Mouse (Mus musculus) layer of hippocampus, postnatal 25 days (tissue): ENCODE data around the gene Trim68. TPM values are rescaled to one million over a fixed set of nuclear protein-coding genes. Genes with fewer than 3 reads are reported as not detected.
A peak's percentile ranks its signal among the peaks of the same experiment; 100 is the strongest.
"Not testable (repeated sequence)": the region's sequence is repeated elsewhere in the genome, so short reads cannot be mapped to it uniquely, and the experiment has no call there.

Experiments used
- DNase-seq, 2 experiments: peaks; one replicate each; pipeline ENCODE4 v3.0.0; 2022; ENCODE audit warnings: mixed read lengths in 2 of 2, low spot score in 1 of 2; ENCODE audit errors: extremely low spot score in 1 of 2
- total RNA-seq, 2 experiments: library from RNA; stranded (reverse); gene quantifications; 2 replicates each; pipeline ENCODE4 v1.2.3; 2021

Gene Trim68
- total RNA-seq, result 1 to 10 TPM; 4.5 to 7.6 TPM

GRCm38 (mm10) chr7:102686944-102687501, at the start of gene Trim68:
Trim68 (minus strand) TSS chr7:102687327.
- DNase-seq, result peak; percentile 73

GRCm38 (mm10) chr7:102733793-102734192, 46.7 kb upstream of the Trim68 start:
- DNase-seq, result no peak

- DNase-seq, result no peak
Observed at GRCm38 (mm10) chr7:102727391-102727790, 40.3 kb upstream of the Trim68 start, which contains the start of gene Olfr559. Olfr559 (minus strand) TSS chr7:102727491.

GRCm38 (mm10) chr7:102718970-102719369, 31.8 kb upstream of the Trim68 start, which contains the start of gene Olfr33:
Olfr33 (minus strand) TSS chr7:102719070.
- no peak for DNase-seq

- DNase-seq, result no peak
Observed at GRCm38 (mm10) chr7:102701915-102702314, 14.8 kb upstream of the Trim68 start, which contains the start of gene Olfr558. Olfr558 (plus strand) TSS chr7:102702215.

GRCm38 (mm10) chr7:102698461-102698860, 11.3 kb upstream of the Trim68 start:
- no peak for DNase-seq

GRCm38 (mm10) chr7:102695358-102696125, 8.4 kb upstream of the Trim68 start, which contains the start of gene Olfr557:
Olfr557 (plus strand) TSS chr7:102695910.
- peak in 1 of 2 experiments; percentile 42 for DNase-seq

- no peak for DNase-seq
Observed at GRCm38 (mm10) chr7:102681916-102682315, 5.2 kb downstream of the Trim68 start.

- DNase-seq, result no peak
Observed at GRCm38 (mm10) chr7:102676225-102676624, 10.9 kb downstream of the Trim68 start.

GRCm38 (mm10) chr7:102665378-102665777, 21.7 kb downstream of the Trim68 start:
- no peak for DNase-seq

- no peak for DNase-seq
Observed at GRCm38 (mm10) chr7:102664599-102664998, 22.5 kb downstream of the Trim68 start, which contains the start of gene Olfr556. Olfr556 (plus strand) TSS chr7:102664899.

- DNase-seq, result no peak
Observed at GRCm38 (mm10) chr7:102658523-102658922, 28.6 kb downstream of the Trim68 start, which contains the start of gene Olfr555. Olfr555 (plus strand) TSS chr7:102658823.

GRCm38 (mm10) chr7:102644945-102645344, 42.2 kb downstream of the Trim68 start:
- not testable (repeated sequence) for DNase-seq

- no peak for DNase-seq
Observed at GRCm38 (mm10) chr7:102638132-102638531, 49.0 kb downstream of the Trim68 start, which contains the start of gene Olfr554. Olfr554 (plus strand) TSS chr7:102638432.

GRCm38 (mm10) chr7:102636665-102637064, 50.5 kb downstream of the Trim68 start:
- peak in 1 of 2 experiments; percentile 48 for DNase-seq

Other genes with a start within 250 kb of the Trim68 start
- 10 to 100 TPM; 10.2 to 10.8 TPM for gene Rrm1, start 245.6 kb downstream of the Trim68 start, total RNA-seq
- gene Olfr543, start 205.6 kb downstream of the Trim68 start, total RNA-seq, result not detected
- not detected for gene Olfr544, start 199.0 kb downstream of the Trim68 start, total RNA-seq
- not detected for gene Olfr545, start 187.8 kb downstream of the Trim68 start, total RNA-seq
- not detected for gene Olfr547, start 152.6 kb downstream of the Trim68 start, total RNA-seq
- gene Olfr548-ps1, start 146.4 kb downstream of the Trim68 start, total RNA-seq, result not detected
- not detected for gene Olfr549, start 137.5 kb downstream of the Trim68 start, total RNA-seq
- 1 to 10 TPM; 2.1 to 3.6 TPM for gene Trim21, start 121.8 kb downstream of the Trim68 start, total RNA-seq
- gene Olfr550, start 115.9 kb downstream of the Trim68 start, total RNA-seq, result 1 to 10 TPM in 1 of 2 experiments, under 1 TPM in 1; 0.89 to 1.3 TPM
- gene Olfr551, start 95.4 kb downstream of the Trim68 start, total RNA-seq, result not detected
- gene Olfr552, start 89.6 kb downstream of the Trim68 start, total RNA-seq, result under 1 TPM in 1 of 2 experiments, not detected in 1; 0.10 TPM
- gene Olfr553, start 69.1 kb downstream of the Trim68 start, total RNA-seq, result not detected
- not detected for gene Olfr554, start 48.9 kb downstream of the Trim68 start, total RNA-seq
- not detected for gene Olfr555, start 28.5 kb downstream of the Trim68 start, total RNA-seq
- gene Olfr556, start 22.4 kb downstream of the Trim68 start, total RNA-seq, result under 1 TPM in 1 of 2 experiments, not detected in 1; 0.10 TPM
- gene Olfr557, start 8.6 kb upstream of the Trim68 start, total RNA-seq, result not detected
- under 1 TPM; 0.49 TPM for gene Olfr558, start 14.9 kb upstream of the Trim68 start, total RNA-seq
- gene Olfr33, start 31.7 kb upstream of the Trim68 start, total RNA-seq, result not detected
- gene Olfr559, start 40.2 kb upstream of the Trim68 start, total RNA-seq, result not detected
- not detected for gene Olfr560, start 72.0 kb upstream of the Trim68 start, total RNA-seq
- gene Olfr78, start 72.1 kb upstream of the Trim68 start, total RNA-seq, result under 1 TPM in 1 of 2 experiments, not detected in 1; 0.12 TPM
- not detected for gene Olfr561, start 83.9 kb upstream of the Trim68 start, total RNA-seq
- not detected for gene Olfr564, start 116.2 kb upstream of the Trim68 start, total RNA-seq
- gene Olfr566, start 171.4 kb upstream of the Trim68 start, total RNA-seq, result not detected
- gene Olfr568, start 189.8 kb upstream of the Trim68 start, total RNA-seq, result not detected
- not detected for gene Olfr569, start 203.6 kb upstream of the Trim68 start, total RNA-seq
- not detected for gene Olfr570, start 207.2 kb upstream of the Trim68 start, total RNA-seq
- gene Olfr571, start 230.2 kb upstream of the Trim68 start, total RNA-seq, result under 1 TPM in 1 of 2 experiments, not detected in 1; 0.05 TPM
- gene Olfr572, start 237.1 kb upstream of the Trim68 start, total RNA-seq, result not detected